Mouse (Mus musculus) layer of hippocampus, adult 2 months (tissue): Measurements from ENCODE around the gene Phospho1. TPM values are rescaled to one million over a fixed set of nuclear protein-coding genes. Genes with fewer than 3 reads are reported as not detected.

Experiments
- DNase-seq, 2 experiments: peaks; one replicate each; pipeline ENCODE4 v3.0.0; 2022; ENCODE audit warnings: low spot score in 2 of 2
- H3K27ac ChIP-seq: fragments of 200-600 bp; 2 replicates; pipeline ENCODE4 v1.8.1; 2022
- H3K4me3 ChIP-seq: fragments of 200-600 bp; 2 replicates; pipeline ENCODE4 v1.8.1; 2022; ENCODE audit warnings: mild to moderate bottlenecking
- CTCF ChIP-seq: fragments of 200-600 bp; conservative IDR thresholded peaks from 2 replicates; pipeline ENCODE4 v1.8.1; 2022; ENCODE audit warnings: antibody characterized with exemption, mild to moderate bottlenecking, moderate library complexity
- total RNA-seq, 2 experiments: library from RNA; stranded (reverse); gene quantifications; 2 replicates each; pipeline ENCODE4 v1.2.3; 2021

Phospho1 gene
- total RNA-seq, 2 experiments from 2014 or later, result 48.8 to 63.0 TPM

- Histone ChIP-seq H3K27ac (no peak overlapping the region), H3K4me3 (no peak overlapping the region)
- no peak for DNase-seq
- TF ChIP-seq CTCF, result peak; percentile 29; the same call in 1 of the 2 replicates
These were observed 7.3 kb downstream of the Phospho1 start for GRCm38 (mm10) chr11:95831641-95832040.

DNA sequence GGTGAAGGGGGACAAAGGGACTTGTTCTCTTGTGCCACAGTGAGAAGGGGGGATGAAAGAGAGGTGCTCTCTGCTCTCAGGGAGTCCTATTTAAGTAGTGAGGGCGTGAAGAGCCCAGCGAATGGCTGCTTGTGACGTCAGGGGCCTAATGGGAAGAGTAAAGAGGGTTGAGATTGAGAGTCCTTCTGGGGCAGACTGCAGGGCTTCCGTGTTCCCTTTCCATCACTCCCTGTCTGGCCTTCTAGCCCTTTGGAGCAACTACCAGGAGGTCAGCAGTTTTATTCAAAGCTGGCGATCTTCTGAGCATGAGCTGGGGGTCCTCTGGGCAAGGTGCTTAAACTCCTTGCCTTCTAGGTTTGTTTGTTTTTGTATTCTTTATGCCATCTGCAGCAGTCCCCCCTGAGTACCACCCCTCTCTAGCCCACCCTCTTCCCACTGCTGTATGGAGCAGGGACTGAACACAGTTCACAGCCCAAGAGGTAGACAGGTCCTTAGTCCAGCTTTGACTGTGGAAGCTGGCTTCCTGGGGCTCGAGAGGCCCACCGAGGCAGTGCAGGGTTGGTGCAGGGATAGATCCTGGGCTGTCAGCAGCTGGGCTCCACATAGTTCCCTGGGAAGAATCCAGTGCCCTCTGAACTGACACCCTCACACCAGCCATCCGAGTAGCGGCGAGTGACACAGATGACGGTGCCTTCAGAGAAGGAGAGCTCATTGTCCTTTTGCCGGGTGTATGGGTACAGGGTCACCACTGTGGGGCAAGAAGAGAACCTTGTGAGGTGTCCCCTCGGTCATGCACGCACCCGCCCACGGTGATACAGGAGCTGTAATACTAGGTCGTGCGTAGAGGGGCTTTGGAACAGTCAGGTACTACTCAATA lies 8.1 kb downstream of the Phospho1 start:
- H3K4me3 ChIP-seq, result no peak overlapping the region
- H3K27ac ChIP-seq, result no peak overlapping the region
- TF ChIP-seq CTCF, result no peak
- no peak for DNase-seq

- no peak for TF ChIP-seq CTCF
- Histone ChIP-seq H3K27ac (no peak overlapping the region), H3K4me3 (no peak overlapping the region)
- no peak for DNase-seq
These were observed 8.8 kb downstream of the Phospho1 start for GRCm38 (mm10) chr11:95833006-95833570.

GRCm38 (mm10) chr11:95833631-95834142 lies 9.4 kb downstream of the Phospho1 start:
- no peak overlapping the region for H3K4me3 ChIP-seq
- TF ChIP-seq CTCF, result no peak
- DNase-seq, result no peak
- H3K27ac ChIP-seq, result peak overlapping the region; percentile 33; the same call in 1 of the 2 replicates

DNA sequence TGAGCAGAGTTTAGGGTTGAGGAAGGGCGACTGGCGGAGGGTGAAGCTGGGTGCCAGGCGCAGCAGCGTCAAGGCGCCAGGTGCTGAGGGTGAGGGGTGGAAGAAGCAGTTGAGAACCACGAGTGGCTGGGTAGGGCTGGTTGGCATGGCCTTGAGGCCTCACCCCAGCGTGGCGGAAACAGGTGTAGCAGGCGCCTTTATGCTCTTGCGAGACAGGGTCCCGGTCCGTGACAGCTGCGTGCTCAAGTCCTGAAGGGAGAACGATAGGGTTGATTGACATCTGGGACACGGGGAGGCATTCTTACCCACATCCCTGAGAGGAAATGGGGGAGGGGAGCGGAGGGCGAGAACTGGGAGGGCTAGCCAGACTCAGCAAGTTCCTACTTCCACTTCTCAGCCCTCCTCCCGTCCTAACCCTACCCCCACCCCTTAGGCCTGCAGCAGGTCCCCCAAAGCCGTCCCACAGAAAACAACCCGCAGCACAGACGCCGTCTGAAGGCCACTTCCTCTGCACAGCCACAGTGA lies 9.9 kb downstream of the Phospho1 start:
- DNase-seq, result peak in 1 of 2 experiments; percentile 42
- no peak for TF ChIP-seq CTCF
- H3K4me3 ChIP-seq, result no peak overlapping the region
- H3K27ac ChIP-seq, result peak overlapping the region; percentile 33; the same call in 1 of the 2 replicates

- Histone ChIP-seq H3K27ac (peak overlapping the region; percentile 25; the same call in 1 of the 2 replicates), H3K4me3 (no peak overlapping the region)
- no peak for DNase-seq
- TF ChIP-seq CTCF, result peak; percentile 20; the same call in 1 of the 2 replicates
These were observed 10.7 kb downstream of the Phospho1 start for GRCm38 (mm10) chr11:95834742-95835710.

- no peak for TF ChIP-seq CTCF
- no peak for DNase-seq
- H3K27ac ChIP-seq, result no peak overlapping the region; the same call in 1 of the 2 replicates
- H3K4me3 ChIP-seq, result no peak overlapping the region
These were observed 11.5 kb downstream of the Phospho1 start for GRCm38 (mm10) chr11:95835832-95836231.

DNA sequence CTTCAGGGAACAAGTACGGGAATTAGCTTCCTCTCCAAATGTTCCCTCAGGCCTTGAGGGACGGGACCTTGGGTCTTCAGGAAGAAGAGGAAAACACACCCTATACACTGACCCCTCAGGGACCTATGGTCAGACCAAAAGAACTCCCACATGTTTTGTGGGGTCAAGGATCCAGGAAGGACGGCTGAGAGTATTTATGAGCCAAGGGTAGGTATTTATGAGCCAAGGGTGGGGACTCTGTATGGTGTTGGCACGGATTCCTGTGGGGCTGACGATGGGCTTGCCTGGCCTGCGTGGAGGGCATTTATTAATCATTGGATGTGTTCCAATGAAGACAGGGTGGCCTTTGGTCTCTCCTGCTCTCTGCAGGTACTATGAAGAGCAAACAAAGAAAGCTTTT lies 12.1 kb downstream of the Phospho1 start:
- Histone ChIP-seq H3K27ac (peak overlapping the region; percentile 10; the same call in 1 of the 2 replicates), H3K4me3 (no peak overlapping the region)
- no peak for DNase-seq
- no peak for TF ChIP-seq CTCF

DNA sequence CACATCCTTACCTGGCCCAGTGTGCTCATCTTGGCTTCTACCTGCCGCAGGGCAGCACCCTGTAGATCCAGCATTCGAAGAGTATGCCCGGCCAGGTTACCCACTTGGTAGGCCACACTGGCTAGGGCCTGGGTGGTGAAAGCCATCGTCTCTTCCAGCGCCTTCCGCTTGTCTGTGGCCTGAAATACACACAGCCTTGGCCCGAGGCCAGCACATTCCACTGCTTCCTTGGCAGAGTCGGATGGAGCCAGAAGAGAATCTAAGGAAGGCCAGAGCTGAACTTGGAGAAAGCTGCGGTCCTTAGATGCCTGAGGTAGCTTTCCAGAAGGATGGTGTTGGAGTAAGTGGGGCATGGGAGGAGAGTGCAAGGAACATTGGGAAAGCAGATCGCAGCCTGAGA lies 12.8 kb downstream of the Phospho1 start, which contains the start of gene Gngt2:
Gngt2 (plus strand) TSS at position 158 of the 400 bp plus-strand sequence.
- no peak for TF ChIP-seq CTCF
- peak within 1 kb of the TSS; percentile 36; the same call in 1 of the 2 replicates for H3K27ac ChIP-seq
- DNase-seq, result no peak
- no peak within 1 kb of the TSS for H3K4me3 ChIP-seq

DNA sequence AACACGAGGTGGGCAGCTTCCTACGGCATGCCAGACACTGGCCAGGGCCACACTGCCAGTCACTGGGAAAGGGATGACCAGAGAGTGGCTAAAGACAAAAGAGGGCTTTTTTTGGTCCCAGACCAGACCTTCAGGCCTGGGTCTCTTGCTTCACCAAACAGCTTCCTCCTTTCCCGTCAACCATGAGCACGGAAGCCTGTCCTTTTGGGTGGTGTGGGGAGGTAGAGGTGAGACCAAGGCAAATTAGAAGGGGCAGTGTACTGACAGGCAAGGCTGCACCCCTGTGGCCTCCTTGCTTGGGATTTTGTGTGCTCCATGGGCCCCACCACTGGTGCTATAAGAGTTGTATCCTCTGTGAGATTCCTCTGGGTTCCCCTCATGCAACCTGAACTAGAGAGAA lies 14.3 kb downstream of the Phospho1 start:
- no peak for TF ChIP-seq CTCF
- peak overlapping the region; percentile 39; the same call in 1 of the 2 replicates for H3K27ac ChIP-seq
- no peak for DNase-seq

GRCm38 (mm10) chr11:95838999-95839868 lies 14.9 kb downstream of the Phospho1 start:
- no peak for DNase-seq
- no peak for TF ChIP-seq CTCF

More for the DNA sequence above, 14.3 kb downstream of the Phospho1 start:
- no peak overlapping the region for H3K4me3 ChIP-seq

More at GRCm38 (mm10) chr11:95838999-95839868, 14.9 kb downstream of the Phospho1 start:
- peak overlapping the region; percentile 39; the same call in 1 of the 2 replicates for H3K27ac ChIP-seq
- no peak overlapping the region for H3K4me3 ChIP-seq
